Mouse (Mus musculus) kidney, postnatal 25 days (tissue): ENCODE measurements around the gene Pde6d.
"Not testable (repeated sequence)": the region's sequence is repeated elsewhere in the genome, so short reads cannot be mapped to it uniquely, and the experiment has no call there.

Experiments
- DNase-seq, 2 experiments: peaks; one replicate each; pipeline ENCODE4 v3.0.0; 2021; ENCODE audit warnings: mixed read lengths in 2 of 2

Gene Pde6d

GRCm38 (mm10) chr1:86568409-86568808 lies 14.0 kb downstream of the Pde6d start:
- no peak for DNase-seq

- no peak for DNase-seq
Measured at GRCm38 (mm10) chr1:86562663-86563062, 19.8 kb downstream of the Pde6d start.

DNA sequence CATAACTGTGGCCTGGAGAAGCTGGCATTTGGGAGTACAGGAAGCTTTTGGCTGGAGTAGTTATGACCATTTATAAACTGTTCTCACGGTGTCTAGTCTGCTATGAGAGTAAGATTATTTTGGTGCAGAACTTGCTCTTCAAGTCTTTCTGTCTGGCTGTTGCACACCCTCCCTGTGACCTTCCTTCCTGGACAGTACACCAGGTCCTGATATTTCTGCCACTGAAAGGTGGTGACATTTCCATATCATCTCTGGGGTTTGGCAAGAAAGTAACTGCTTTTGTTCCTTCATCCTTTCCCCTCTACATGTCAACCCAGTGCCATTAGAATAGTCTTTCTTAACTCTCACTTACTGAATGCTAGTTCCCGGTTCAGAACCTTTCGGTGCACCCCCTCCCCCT lies 23.2 kb downstream of the Pde6d start:
- no peak for DNase-seq

DNA sequence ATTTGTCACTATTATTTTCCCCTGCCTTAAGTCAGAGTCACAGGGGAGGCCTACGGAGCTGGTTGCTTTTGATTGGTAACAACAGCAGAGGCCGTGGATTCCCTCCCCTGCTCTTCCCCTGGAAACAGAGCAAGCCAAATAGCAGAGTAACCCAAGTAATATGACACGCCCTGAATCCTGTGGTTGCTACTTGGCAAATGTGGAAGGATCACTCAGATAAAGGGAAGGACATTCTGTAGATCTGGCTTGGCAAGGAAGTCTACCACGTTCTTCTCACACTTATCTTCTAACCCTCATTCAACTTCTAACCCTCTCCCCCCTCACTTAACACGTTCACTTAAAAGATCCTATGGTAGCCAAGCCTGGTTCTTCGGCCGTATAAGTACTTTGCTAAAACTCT lies 24.6 kb downstream of the Pde6d start:
- no peak for DNase-seq

GRCm38 (mm10) chr1:86555665-86556064 lies 26.8 kb downstream of the Pde6d start:
- no peak for DNase-seq

DNA sequence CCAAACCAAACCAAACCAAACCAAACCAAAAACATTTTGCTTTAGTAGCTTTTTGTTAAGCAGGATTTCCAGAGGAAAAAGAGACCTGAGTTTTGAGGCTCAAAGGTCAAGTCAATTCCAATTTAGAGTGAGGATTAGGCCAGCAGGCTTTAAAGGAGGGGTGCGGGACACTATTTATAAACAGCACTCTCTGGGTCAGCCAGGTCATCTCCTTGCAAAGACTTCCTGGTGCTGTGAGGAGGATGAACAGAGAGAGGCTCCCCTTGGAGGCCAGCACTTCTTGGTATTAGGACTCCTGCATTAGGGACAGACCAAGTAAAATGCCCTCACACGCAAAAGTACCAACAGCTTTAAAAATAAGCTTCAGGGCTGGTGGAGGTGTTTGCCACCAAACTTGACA lies 30.6 kb downstream of the Pde6d start:
- DNase-seq, result no peak

- DNase-seq, result no peak
Measured at GRCm38 (mm10) chr1:86551299-86551698, 31.1 kb downstream of the Pde6d start.

- no peak for DNase-seq
Measured at GRCm38 (mm10) chr1:86546797-86547196, 35.6 kb downstream of the Pde6d start.

- DNase-seq, result no peak
Measured at GRCm38 (mm10) chr1:86542584-86542983, 39.8 kb downstream of the Pde6d start.

GRCm38 (mm10) chr1:86539583-86539982 lies 42.8 kb downstream of the Pde6d start:
- not testable (repeated sequence) for DNase-seq

DNA sequence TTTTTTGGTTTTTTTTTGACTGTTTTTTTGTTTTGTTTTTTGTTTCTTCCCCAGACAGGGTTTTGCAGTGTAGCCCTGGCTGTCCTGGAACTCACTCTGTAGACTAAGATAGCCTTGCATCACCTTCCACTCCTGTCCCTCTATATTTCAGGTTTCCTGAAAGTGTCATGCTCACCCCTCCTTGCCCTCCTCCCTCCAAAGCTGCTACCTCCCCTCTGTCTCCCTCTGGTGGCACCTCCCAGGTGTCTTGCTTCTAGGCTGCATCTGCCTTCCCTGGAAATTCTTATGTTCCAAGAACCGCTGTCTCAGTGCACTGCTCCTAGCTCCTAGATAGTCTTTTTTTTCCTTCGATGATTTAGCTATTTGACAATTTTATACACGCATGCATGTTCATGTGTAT lies 44.0 kb downstream of the Pde6d start:
- peak in 1 of 2 experiments; percentile 30 for DNase-seq

GRCm38 (mm10) chr1:86533411-86534130 lies 48.9 kb downstream of the Pde6d start:
- no peak for DNase-seq

GRCm38 (mm10) chr1:86532362-86533051 lies 49.9 kb downstream of the Pde6d start:
- DNase-seq, result peak; percentile 91 to 97

- peak; percentile 46 to 76 for DNase-seq
Measured at GRCm38 (mm10) chr1:86531547-86532321, 50.7 kb downstream of the Pde6d start.

DNA sequence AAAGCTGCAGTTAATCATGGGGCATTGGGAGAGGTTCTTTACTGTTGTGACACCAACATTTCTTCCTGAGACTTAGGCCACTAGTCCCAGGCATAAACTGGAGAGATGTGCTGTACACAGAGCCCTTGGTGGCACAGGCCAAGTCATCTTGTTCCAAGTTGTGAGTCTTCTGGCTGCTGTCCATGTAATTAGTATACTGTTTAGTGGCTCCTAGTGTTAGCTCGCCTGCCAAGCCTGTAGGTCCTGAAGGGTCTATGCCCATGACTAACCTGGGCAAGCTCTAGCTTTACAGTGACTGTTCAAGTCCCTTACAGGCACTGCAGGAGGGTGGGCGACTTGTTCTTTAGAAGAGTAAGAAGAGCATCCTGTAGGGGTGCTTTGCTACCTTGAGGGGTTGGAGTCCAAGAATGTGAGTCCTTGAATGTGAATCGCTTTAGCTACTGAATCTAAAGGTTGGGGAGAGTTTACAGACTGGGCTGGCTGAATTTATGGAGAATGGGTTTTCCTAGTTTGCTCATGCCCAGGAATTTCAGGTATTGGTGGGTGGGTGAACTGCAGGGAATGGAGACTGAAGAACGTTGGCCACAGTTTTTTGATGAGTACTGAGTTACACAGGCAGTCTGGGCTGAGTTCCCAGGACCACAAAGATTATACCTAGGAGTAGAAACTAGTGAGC lies 51.4 kb downstream of the Pde6d start:
- DNase-seq, result no peak

- DNase-seq, result no peak
Measured at GRCm38 (mm10) chr1:86529590-86529989, 52.8 kb downstream of the Pde6d start.

GRCm38 (mm10) chr1:86528571-86529180 lies 53.8 kb downstream of the Pde6d start:
- DNase-seq, result peak; percentile 77 to 87

- DNase-seq, result peak; percentile 88 to 94
Measured at GRCm38 (mm10) chr1:86527599-86528486, 54.6 kb downstream of the Pde6d start.

DNA sequence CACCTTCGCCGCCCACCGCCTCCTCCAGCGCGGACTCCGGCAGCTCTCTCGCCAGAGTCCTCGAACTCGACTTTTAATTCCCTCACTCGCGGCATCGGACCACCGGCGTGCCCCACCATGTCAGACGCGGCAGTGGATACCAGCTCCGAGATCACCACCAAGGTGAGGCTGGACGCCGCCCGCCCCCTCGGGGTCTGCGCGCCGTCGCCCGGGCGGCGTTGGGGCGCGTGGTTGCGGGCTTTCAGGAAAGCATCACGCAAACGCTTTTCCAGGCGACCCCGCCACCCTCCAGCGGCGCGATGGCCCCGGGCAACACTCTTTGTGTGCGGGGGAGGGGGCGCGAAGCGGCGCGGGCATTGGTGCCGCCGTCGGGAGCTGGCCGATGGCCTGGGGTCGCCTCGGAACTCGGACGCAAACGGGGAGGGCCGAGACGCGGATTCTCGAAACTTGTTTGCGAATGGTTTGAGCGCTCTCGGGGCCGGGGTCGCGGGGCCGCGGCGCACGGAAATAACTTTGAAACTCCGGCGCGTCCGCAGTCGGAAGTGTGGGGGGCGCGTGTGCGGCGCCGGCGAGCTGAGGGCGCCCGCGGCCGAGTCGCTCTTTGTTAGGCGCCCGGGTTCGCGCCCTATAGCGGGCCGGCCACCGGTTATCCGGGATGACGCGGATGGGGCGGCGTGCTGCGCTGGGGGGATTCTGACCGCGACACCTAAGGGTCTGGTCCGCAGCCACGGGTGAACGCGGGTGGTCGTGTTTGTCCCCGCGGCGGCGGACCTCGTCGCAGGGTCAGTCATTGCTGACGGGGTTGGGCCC lies 55.4 kb downstream of the Pde6d start:
- DNase-seq, result peak; percentile 41 to 67

GRCm38 (mm10) chr1:86526116-86526788 lies 56.2 kb downstream of the Pde6d start, which contains the start of gene Ptma:
Gene Ptma, plus strand, starts transcription at chr1:86526726.
- DNase-seq, result peak; percentile 99 to 100
